Mouse (Mus musculus) myocyte (in vitro differentiated cells): ENCODE data around the gene Supt20. TPM values are rescaled to one million over a fixed set of nuclear protein-coding genes. Genes with fewer than 3 reads are reported as not detected.

Experiments
- H3K27me3 ChIP-seq: one replicate; pipeline ENCODE4 v1.6.1; 2011; ENCODE audit not compliant: control insufficient read depth, insufficient read depth, insufficient read length
- H3K36me3 ChIP-seq: one replicate; pipeline ENCODE4 v1.6.1; 2011; ENCODE audit not compliant: control insufficient read depth, insufficient read depth
- H3K4me2 ChIP-seq: one replicate; pipeline ENCODE4 v1.6.1; 2011; ENCODE audit warnings: low read depth, control low read depth
- H3K4me3 ChIP-seq: one replicate; pipeline ENCODE4 v1.5.1; 2011; ENCODE audit warnings: mild to moderate bottlenecking, control low read depth, moderate library complexity
- H3K79me2 ChIP-seq: one replicate; pipeline ENCODE4 v1.6.1; 2011; ENCODE audit not compliant: control insufficient read depth, insufficient read depth
- H3ac ChIP-seq: one replicate; pipeline ENCODE4 v1.6.1; 2011; ENCODE audit not compliant: control insufficient read depth, insufficient read length
- CEBPB ChIP-seq: IDR thresholded peaks from 2 replicates; pipeline ENCODE4 v1.6.1; 2011; ENCODE audit warnings: mild to moderate bottlenecking, moderate library complexity; ENCODE audit not compliant: poor library complexity, insufficient read depth, severe bottlenecking
- E2F4 ChIP-seq: IDR thresholded peaks from one replicate; pipeline ENCODE4 v1.6.1; 2011; ENCODE audit warnings: mild to moderate bottlenecking, control low read depth, moderate library complexity; ENCODE audit not compliant: insufficient read depth
- MAX ChIP-seq: IDR thresholded peaks from one replicate; pipeline ENCODE4 v1.6.1; 2011; ENCODE audit warnings: low read depth, mild to moderate bottlenecking, control low read depth
- MYOD1 ChIP-seq, 3 experiments: IDR thresholded peaks; one replicate each; pipeline ENCODE4 v1.6.1; 2011; ENCODE audit warnings: control low read depth in 2 of 3, low read depth in 2 of 3, mild to moderate bottlenecking in 2 of 3, moderate library complexity in 1 of 3; ENCODE audit not compliant: insufficient read length in 2 of 3, control insufficient read depth in 1 of 3
- MYOG ChIP-seq, 3 experiments: IDR thresholded peaks; one replicate each; pipeline ENCODE4 v1.6.1; 2011; ENCODE audit warnings: control low read depth in 2 of 3, low read depth in 2 of 3, mild to moderate bottlenecking in 2 of 3; ENCODE audit not compliant: insufficient read length in 2 of 3, control insufficient read depth in 1 of 3, insufficient read depth in 1 of 3
- POLR2A ChIP-seq: IDR thresholded peaks from one replicate; pipeline ENCODE4 v1.6.1; 2011; ENCODE audit warnings: low read depth, mild to moderate bottlenecking, control low read depth, moderate library complexity; ENCODE audit not compliant: insufficient read length
- POLR2AphosphoS2 ChIP-seq: IDR thresholded peaks from one replicate; pipeline ENCODE4 v1.6.1; 2011; ENCODE audit warnings: low read depth, control low read depth; ENCODE audit not compliant: insufficient read length
- REST ChIP-seq: IDR thresholded peaks from one replicate; pipeline ENCODE4 v1.6.1; 2011; ENCODE audit warnings: mild to moderate bottlenecking, control low read depth, moderate library complexity; ENCODE audit not compliant: insufficient read depth, insufficient read length
- SRF ChIP-seq: IDR thresholded peaks from one replicate; pipeline ENCODE4 v1.6.1; 2011; ENCODE audit warnings: low read depth; ENCODE audit not compliant: control insufficient read depth, insufficient read length
- TCF12 ChIP-seq: IDR thresholded peaks from one replicate; pipeline ENCODE4 v1.6.1; 2011; ENCODE audit warnings: mild to moderate bottlenecking, control low read depth; ENCODE audit not compliant: poor library complexity, insufficient read depth, severe bottlenecking
- TCF3 ChIP-seq: IDR thresholded peaks from one replicate; pipeline ENCODE4 v1.6.1; 2011; ENCODE audit warnings: low read depth, control low read depth; ENCODE audit not compliant: insufficient read length
- USF1 ChIP-seq: IDR thresholded peaks from one replicate; pipeline ENCODE4 v1.6.1; 2011; ENCODE audit warnings: low read depth, mild to moderate bottlenecking, control low read depth, moderate library complexity
- polyA plus RNA-seq: library from polyadenylated mRNA; unstranded; fragments of >200 nt; fragmentation: generic; extraction: Trizol; gene quantifications from one replicate; pipeline ENCODE4 v1.2.1, GENCODE M21; 2012; ENCODE audit warnings: missing spikeins

The Supt20 gene
- polyA plus RNA-seq = 13.0 TPM

DNA sequence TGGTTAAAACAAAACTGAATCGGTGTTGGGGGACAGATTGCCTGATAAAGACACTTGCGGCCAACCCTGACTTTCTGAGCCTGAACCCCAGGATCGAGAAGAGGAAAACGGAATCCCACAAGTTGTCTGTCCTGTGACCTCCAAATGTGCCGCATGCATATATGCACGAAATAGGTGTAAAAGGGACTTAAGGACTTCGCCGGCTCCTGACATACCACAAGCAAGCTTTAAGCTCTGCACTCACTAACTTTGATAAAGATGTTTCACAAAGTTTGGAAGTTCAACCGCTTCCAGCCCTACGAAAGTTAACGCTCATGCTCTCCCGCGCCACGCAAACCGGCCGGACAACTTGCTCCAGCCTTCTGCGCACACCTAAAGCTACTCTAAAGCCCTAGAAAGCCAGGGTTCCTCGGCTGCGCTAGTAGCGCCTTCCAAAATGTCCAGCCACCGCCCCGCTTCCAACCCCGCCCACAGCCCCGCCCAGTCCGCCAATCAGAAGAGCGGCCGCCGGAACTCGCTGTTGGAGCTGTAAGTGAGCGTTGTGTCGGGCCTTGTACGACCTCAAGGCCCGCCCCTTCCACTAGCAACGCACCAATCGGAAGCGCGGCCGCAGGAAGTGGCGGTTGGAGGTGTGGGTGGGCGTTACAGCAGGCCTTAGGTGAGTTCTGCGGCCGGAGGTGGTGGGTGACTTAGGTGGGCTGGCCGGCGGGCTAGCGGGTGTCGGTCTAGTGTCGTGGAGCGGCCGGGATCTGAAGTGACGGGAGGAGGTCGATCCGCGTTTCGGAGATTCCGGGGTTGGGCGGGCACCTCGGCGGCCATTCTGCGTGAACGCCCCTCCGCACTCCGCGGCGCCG, at the start of gene Supt20:
Gene Supt20, plus strand, starts transcription at position 606 of the 854 bp plus-strand sequence.
- H3K4me3 ChIP-seq = peak within 1 kb of the TSS; percentile 54
- TF ChIP-seq MYOG (IDR thresholded peaks at IDR 0.05; ENCODE audit: control insufficient read depth in 1 of 3, insufficient read depth in 1 of 3, insufficient read length in 2 of 3, low read depth in 2 of 3) (no peak), MAX (no peak), POLR2A (peak; percentile 62), POLR2AphosphoS2 (peak; percentile 42)
- H3ac ChIP-seq = peak within 1 kb of the TSS; percentile 24

DNA sequence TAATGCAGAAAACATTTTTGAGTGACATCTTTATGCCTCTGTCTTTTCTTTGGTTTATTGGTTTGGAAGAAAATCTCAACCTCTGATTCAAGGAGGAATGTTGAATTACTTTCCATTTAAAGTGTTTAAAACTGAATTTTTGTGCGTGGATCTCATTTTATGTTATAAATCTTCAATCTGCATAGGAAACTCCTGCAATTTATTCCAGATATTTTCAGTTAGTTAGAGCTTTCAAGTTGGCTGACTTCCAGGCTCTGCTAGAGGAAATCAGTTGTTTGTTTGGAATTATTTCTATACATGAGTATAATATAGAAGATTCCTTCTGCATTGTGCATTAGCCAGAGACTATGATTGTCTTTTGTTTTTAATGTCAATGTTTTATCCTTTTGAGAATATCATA, 49.8 kb upstream of the Supt20 start:
- Histone ChIP-seq H3ac (no peak overlapping the region), H3K36me3 (no peaks in the 10 kb centered on the region), H3K4me2 (no peak overlapping the region), H3K27me3 (no peaks in the 10 kb centered on the region), H3K79me2 (no peaks in the 10 kb centered on the region), H3K4me3 (no peak overlapping the region)
- no peak for TF ChIP-seq MYOG (IDR thresholded peaks at IDR 0.05; ENCODE audit: control insufficient read depth in 1 of 3, insufficient read depth in 1 of 3, insufficient read length in 2 of 3, low read depth in 2 of 3)
- TF ChIP-seq MAX = no peak
- no peak for TF ChIP-seq TCF3
- no peak for TF ChIP-seq REST
- no peak for TF ChIP-seq MYOD1 (IDR thresholded peaks at IDR 0.05; ENCODE audit: control insufficient read depth in 1 of 3, insufficient read length in 2 of 3, low read depth in 2 of 3)
- TF ChIP-seq POLR2A = no peak
- TF ChIP-seq SRF = no peak
- no peak for TF ChIP-seq E2F4
- TF ChIP-seq POLR2AphosphoS2 = no peak
- no peak for TF ChIP-seq TCF12
- TF ChIP-seq USF1 = no peak
- TF ChIP-seq CEBPB = no peak

More for the DNA sequence above, at the start of gene Supt20:
- peaks cover 15% of the 10 kb centered on the region for H3K79me2 ChIP-seq
- peak within 1 kb of the TSS; percentile 89 for H3K4me2 ChIP-seq
- H3K36me3 ChIP-seq = peaks cover 5% of the 10 kb centered on the region
- H3K27me3 ChIP-seq = no peaks in the 10 kb centered on the region

DNA sequence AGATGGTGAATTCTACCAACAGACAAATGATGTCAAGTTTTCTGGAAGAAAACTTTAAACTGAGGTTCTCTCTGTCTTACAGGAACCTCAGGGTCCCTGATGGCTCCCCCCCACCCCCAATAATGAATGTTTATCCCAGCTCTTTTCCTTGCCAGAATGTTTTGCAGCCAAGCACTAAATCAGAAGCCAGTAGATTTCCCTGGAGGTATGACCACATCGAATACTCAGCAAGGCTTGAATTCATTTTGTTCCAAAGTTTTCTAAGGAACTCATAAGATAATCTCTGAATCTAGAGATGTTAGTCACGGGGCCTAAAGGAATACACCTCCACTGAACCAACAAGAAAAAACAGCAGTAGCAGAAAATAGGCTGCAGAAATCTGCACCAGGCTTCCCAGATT, 45.0 kb upstream of the Supt20 start:
- no peak overlapping the region for H3ac ChIP-seq

DNA sequence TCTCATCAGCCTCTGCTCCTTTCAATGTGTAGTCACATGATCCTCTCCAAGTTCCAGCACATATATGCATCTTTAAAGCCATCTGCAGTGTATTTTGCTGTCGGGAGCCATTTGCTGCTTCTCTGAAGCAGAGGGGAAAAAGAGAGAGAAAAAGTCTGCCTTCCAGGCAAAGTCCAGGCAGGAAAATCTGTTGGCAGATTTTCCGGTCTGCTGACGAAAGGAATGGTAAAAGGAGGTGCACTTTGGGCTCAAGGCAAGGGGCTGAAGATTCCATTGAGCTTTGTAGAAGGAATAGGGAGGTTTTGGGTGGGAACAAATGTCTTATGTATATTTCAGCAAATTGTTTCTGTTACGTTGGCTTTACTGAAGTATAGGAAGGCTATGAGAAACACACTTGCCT, 41.0 kb upstream of the Supt20 start:
- Histone ChIP-seq H3K27me3 (peaks cover 17% of the 10 kb centered on the region), H3K4me2 (no peak overlapping the region), H3ac (no peak overlapping the region), H3K36me3 (no peaks in the 10 kb centered on the region), H3K79me2 (no peaks in the 10 kb centered on the region), H3K4me3 (no peak overlapping the region)
- TF ChIP-seq TCF3 = no peak
- no peak for TF ChIP-seq TCF12
- TF ChIP-seq MAX = no peak
- no peak for TF ChIP-seq MYOG (IDR thresholded peaks at IDR 0.05; ENCODE audit: control insufficient read depth in 1 of 3, insufficient read depth in 1 of 3, insufficient read length in 2 of 3, low read depth in 2 of 3)
- TF ChIP-seq POLR2AphosphoS2 = no peak
- TF ChIP-seq SRF = no peak
- no peak for TF ChIP-seq POLR2A
- TF ChIP-seq USF1 = no peak
- TF ChIP-seq MYOD1 (IDR thresholded peaks at IDR 0.05; ENCODE audit: control insufficient read depth in 1 of 3, insufficient read length in 2 of 3, low read depth in 2 of 3) = no peak
- TF ChIP-seq CEBPB = no peak
- TF ChIP-seq E2F4 = no peak
- TF ChIP-seq REST = no peak

More for the DNA sequence above, 45.0 kb upstream of the Supt20 start:
- no peak for TF ChIP-seq CEBPB
- TF ChIP-seq TCF12 = no peak
- TF ChIP-seq E2F4 = no peak
- TF ChIP-seq USF1 = no peak
- no peak for TF ChIP-seq REST
- TF ChIP-seq MYOD1 (IDR thresholded peaks at IDR 0.05; ENCODE audit: control insufficient read depth in 1 of 3, insufficient read length in 2 of 3, low read depth in 2 of 3) = no peak
- no peak for TF ChIP-seq POLR2A
- no peak for TF ChIP-seq SRF
- Histone ChIP-seq H3K36me3 (no peaks in the 10 kb centered on the region), H3K4me2 (no peak overlapping the region), H3K27me3 (peaks cover 17% of the 10 kb centered on the region), H3K4me3 (no peak overlapping the region), H3K79me2 (no peaks in the 10 kb centered on the region)
